Mouse (Mus musculus) forebrain, embryonic 14.5 days (tissue): ENCODE data around the gene Antxr1. TPM values are rescaled to one million over a fixed set of nuclear protein-coding genes. Genes with fewer than 3 reads are reported as not detected.

Experiments used
- ATAC-seq: fragments of 200-750 bp; cut with Nextera tagmentation; 2 replicates; pipeline ENCODE4 v1.8.0; 2017; ENCODE audit warnings: mild to moderate bottlenecking, moderate library complexity
- DNase-seq: peaks from one replicate; pipeline ENCODE4 v3.0.0-alpha.2; 2015; ENCODE audit warnings: low spot score
- H3K27ac ChIP-seq: fragments of 300-500 bp; sonication (generic); 2 replicates; pipeline ENCODE4 v1.5.1; 2014; ENCODE audit warnings: low read depth, mild to moderate bottlenecking, control low read depth, low read length, moderate library complexity
- H3K27me3 ChIP-seq: fragments of 300-500 bp; sonication (generic); replicated peaks from 2 replicates; pipeline ENCODE4 v1.6.1; 2014; ENCODE audit warnings: low read length, control low read depth, mixed read lengths; ENCODE audit not compliant: control insufficient read depth, insufficient read depth
- H3K36me3 ChIP-seq: fragments of 300-500 bp; sonication (generic); 2 replicates; pipeline ENCODE4 v1.6.1; 2014; ENCODE audit warnings: low read length, control low read depth; ENCODE audit not compliant: control insufficient read depth, insufficient read depth
- H3K4me1 ChIP-seq: fragments of 300-500 bp; sonication (generic); 2 replicates; pipeline ENCODE4 v1.6.1; 2014; ENCODE audit warnings: antibody characterized with exemption, low read length, control low read depth; ENCODE audit not compliant: control insufficient read depth, insufficient read depth
- H3K4me2 ChIP-seq: fragments of 300-500 bp; sonication (generic); 2 replicates; pipeline ENCODE4 v1.6.1; 2014; ENCODE audit warnings: mild to moderate bottlenecking, control low read depth, low read length
- H3K4me3 ChIP-seq: fragments of 300-500 bp; sonication (generic); 2 replicates; pipeline ENCODE4 v1.5.1; 2014; ENCODE audit warnings: low read depth, low read length, control low read depth
- H3K9ac ChIP-seq: fragments of 300-500 bp; sonication (generic); 2 replicates; pipeline ENCODE4 v1.6.1; 2014; ENCODE audit warnings: mild to moderate bottlenecking, low read length, control low read depth, moderate library complexity
- H3K9me3 ChIP-seq: fragments of 300-500 bp; sonication (generic); replicated peaks from 2 replicates; pipeline ENCODE4 v1.6.1; 2016; ENCODE audit warnings: low read length, control low read depth, mixed read lengths; ENCODE audit not compliant: control insufficient read depth
- WGBS: fragments of 180-500 bp; shearing (Covaris S2); extraction: QIAGEN DNeasy Blood & Tissue Kit; methylation state at CpG from one replicate; pipeline ENCODE4 v1.1.7; 2014; 5-methylcytosine and 5-hydroxymethylcytosine counted together
- polyA plus RNA-seq: library from polyadenylated mRNA; unstranded; fragments of >200 nt; fragmentation: Nextera tagmentation; extraction: Ambion mirVana; gene quantifications from 2 replicates; pipeline ENCODE4 v1.2.1, GENCODE M21; 2014

Antxr1 gene
- polyA plus RNA-seq, 1 experiment from 2014 or later, result 2.3 TPM

DNA sequence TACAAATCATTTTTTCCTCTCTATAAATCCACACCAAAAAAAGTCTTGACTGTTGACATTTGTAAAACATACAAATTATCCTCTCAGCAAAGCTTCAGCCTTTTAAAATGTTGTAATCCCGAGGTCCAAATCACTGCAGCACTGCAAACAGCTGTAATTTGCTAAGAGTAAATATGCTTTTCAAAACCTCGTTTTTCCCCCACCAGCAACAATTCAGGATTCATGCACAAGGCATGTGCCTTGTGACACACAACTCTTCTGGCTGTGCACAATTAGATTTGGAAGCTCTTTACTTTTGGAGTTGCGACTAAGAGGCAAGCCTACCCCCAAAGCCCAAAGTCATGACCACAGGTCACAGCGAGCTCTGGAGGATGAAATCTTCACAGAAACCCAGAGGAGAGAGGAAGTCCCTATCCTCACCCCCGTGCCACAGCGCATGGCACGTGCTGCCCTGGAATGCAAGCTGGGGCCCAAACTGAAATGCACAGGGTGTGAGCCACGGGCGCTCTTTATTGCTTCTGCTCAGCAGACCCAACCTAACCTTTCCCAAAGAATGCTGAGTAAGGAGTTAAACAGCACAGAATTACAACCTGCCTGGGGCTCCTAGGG, 87.3 kb downstream of the Antxr1 start:
- Histone ChIP-seq H3K36me3 (no peaks in the 10 kb centered on the region), H3K9me3 (no peaks in the 10 kb centered on the region), H3K27ac (no peak overlapping the region), H3K4me1 (peaks cover 10% of the 10 kb centered on the region; the same call in 1 of the 2 replicates), H3K4me2 (no peak overlapping the region), H3K27me3 (no peaks in the 10 kb centered on the region), H3K4me3 (no peak overlapping the region), H3K9ac (no peak overlapping the region)
- ATAC-seq, result no peak
- DNase-seq, result no peak
- WGBS, result 91% methylated on average over 9 of the region's 9 CpGs

DNA sequence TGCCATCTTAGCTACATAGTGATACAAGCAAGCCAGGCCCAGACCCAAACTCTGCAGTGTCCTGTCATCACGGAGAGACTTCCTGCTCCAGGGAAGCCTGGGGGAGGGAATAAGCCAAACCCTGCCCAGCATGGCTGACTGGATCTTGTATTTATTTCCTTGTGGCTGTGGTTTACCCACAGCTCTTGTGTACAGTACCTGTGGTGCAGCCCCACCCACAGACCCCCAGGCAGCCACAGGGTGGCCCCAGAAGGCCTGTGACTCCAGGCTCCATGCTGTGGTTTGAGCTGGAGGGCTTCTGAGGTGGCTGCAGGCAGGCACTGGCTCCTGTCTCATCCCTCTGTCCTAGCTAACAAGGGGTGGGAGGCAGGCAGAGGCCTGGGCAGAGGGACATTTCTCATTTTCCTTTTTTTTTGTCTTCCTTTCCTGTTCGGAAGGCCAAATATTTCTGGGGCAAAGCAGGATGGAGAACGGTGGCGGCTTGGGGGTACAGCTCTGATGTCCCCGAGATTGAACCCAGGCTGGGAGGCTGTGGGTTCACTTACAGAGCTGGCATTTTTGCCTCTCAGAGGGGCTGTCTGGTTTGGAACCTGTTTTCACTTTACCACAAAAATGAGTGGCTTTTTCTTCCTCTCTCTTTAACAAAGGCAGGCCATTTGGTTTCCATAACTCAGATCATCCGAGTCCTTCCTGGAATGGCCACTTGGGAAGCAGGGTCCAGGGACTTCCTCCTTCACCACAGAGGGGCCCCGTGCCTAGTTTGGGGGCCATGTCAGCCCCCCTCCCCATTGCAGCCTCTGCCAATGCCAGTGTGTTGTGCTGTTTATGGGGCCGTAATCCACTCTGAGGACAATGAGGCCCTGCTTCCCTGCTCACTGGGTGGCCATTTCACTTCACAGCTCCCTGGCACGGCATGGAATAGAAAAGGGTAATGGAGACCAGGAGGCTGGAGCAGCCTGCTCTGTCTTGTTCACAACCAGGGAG, 91.2 kb downstream of the Antxr1 start:
- ATAC-seq (no peak), DNase-seq (peak; percentile 49)
- 0 out of 2 replicates have a peak, but pooled peaks cover 3% of the 10 kb centered on the region for H3K36me3 ChIP-seq
- 51% methylated on average over 9 of the region's 9 CpGs for WGBS
- H3K4me2 ChIP-seq, result no peak overlapping the region
- H3K4me1 ChIP-seq, result no peaks in the 10 kb centered on the region
- no peaks in the 10 kb centered on the region for H3K9me3 ChIP-seq
- H3K27me3 ChIP-seq, result no peaks in the 10 kb centered on the region
- H3K4me3 ChIP-seq, result no peak overlapping the region
- H3K9ac ChIP-seq, result no peak overlapping the region
- no peak overlapping the region for H3K27ac ChIP-seq

DNA sequence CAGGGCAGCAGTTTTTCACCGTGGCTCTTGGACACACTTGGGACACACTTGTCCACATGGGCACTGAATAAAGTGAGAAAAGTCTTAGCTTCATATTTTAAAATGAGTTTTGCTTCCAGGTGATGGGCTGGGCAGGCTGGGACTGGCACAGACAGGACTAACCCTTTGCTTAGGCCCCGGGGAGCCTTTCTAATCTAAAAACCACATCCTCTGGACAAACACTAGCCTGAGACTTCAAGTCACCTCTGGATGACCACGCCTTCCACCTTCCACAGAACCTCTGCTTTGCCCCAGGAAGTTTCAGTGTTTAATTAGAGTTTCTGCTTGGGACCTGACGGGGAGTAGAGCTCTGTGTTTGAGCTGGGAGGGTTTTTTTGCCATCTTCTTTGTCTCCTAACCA, 98.4 kb downstream of the Antxr1 start:
- Histone ChIP-seq H3K27ac (no peak overlapping the region), H3K4me3 (no peak overlapping the region), H3K4me2 (no peak overlapping the region), H3K27me3 (no peaks in the 10 kb centered on the region), H3K9me3 (no peaks in the 10 kb centered on the region), H3K4me1 (no peaks in the 10 kb centered on the region), H3K36me3 (0 out of 2 replicates have a peak, but pooled peaks cover 5% of the 10 kb centered on the region), H3K9ac (no peak overlapping the region)
- WGBS, result 73% methylated on average over 4 of the region's 4 CpGs
- no peak for DNase-seq
- ATAC-seq, result no peak

DNA sequence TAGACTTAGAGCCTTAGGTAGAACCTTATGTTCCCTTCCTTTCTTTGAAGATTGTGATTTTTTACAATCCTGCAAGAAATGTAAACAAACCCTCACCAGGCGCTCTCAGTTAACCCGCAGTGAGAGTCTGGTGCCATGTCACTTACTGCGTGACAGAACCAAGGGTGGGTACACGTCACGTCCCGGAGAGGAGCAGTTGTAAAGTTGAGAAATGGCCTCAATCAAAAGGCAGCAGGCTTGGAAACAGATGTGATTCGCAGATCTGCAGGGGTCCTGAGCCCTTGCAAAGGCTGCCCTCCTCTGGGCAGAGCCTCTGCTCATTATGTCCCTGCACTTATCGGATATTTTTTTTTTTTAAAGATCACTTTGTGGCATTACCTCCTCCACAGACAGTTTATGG, 99.6 kb downstream of the Antxr1 start:
- Histone ChIP-seq H3K4me3 (no peak overlapping the region), H3K9ac (no peak overlapping the region), H3K9me3 (no peaks in the 10 kb centered on the region), H3K4me1 (no peaks in the 10 kb centered on the region), H3K36me3 (0 out of 2 replicates have a peak, but pooled peaks cover 2% of the 10 kb centered on the region), H3K27me3 (no peaks in the 10 kb centered on the region), H3K4me2 (no peak overlapping the region), H3K27ac (no peak overlapping the region)
- WGBS, result 61% methylated on average over 8 of the region's 8 CpGs
- DNase-seq, result no peak
- no peak for ATAC-seq

DNA sequence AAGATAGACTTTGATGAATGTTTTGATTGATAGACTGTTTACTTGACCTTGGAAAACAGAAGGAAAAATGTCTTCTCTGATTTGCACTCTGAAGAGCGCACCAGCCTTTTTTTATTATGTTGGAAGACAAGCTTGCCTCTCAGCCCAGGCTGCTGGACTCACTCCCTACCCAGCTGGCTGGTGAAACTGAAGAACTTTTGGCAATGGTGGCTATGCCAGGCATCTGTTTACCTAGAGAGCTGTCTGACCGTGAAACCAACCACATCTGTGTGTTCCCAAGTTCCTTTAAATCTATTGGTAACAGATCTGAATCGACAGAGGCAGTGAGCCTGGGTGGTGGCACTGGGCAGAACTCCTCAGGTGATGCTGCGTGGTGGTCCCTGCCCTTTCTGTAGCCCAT, 102.5 kb downstream of the Antxr1 start:
- Histone ChIP-seq H3K36me3 (no peaks in the 10 kb centered on the region), H3K4me3 (no peak overlapping the region), H3K4me2 (no peak overlapping the region), H3K9me3 (no peaks in the 10 kb centered on the region), H3K27ac (no peak overlapping the region), H3K27me3 (no peaks in the 10 kb centered on the region), H3K4me1 (no peaks in the 10 kb centered on the region), H3K9ac (no peak overlapping the region)
- 90% methylated on average over 4 of the region's 4 CpGs for WGBS
- ATAC-seq (no peak), DNase-seq (no peak)

DNA sequence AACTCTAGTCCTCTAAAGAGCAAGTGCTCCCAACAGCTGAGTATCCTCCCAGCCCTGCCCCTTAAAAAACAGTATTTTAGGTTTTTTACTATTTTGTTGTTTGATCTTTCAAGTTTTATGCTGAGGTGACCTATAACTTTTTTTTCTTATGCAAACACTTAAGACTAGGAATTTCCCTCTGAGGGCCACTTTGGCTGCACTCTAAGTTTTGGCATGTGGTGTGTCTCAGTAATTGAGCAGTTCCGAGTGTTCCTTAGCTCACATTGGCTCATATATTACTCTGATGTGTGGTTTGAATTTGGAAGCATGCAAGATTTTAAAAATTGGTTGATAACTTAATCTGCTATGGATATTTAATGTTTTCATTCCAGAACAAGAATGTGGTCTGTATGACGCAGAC, 105.6 kb downstream of the Antxr1 start:
- DNase-seq, result no peak

DNA sequence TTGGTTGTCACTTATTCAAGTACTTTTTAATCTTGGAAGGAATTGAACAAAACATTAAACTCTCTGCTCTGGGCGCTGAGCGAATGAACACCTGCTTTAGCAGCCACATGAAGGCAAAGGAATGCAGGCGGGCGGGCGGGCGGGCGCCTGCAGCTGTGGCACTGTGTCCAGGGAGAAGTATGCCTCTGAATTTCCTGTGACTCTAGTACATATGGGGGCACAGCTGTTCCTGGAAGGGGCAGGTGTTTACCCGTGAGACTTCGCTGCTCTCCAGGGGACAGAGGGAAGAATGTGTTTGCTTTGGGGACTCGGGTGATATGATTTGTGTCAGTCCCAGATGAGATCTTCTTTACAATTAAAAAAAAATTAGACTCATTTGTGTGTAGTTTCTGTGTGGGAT, 107.7 kb downstream of the Antxr1 start:
- H3K4me1 ChIP-seq, result no peaks in the 10 kb centered on the region
- DNase-seq, result no peak
- no peaks in the 10 kb centered on the region for H3K27me3 ChIP-seq
- no peak for ATAC-seq
- no peak overlapping the region for H3K9ac ChIP-seq
- no peaks in the 10 kb centered on the region for H3K9me3 ChIP-seq
- no peak overlapping the region for H3K4me2 ChIP-seq
- H3K4me3 ChIP-seq, result no peak overlapping the region
- 85% methylated on average over 10 of the region's 10 CpGs for WGBS
- H3K36me3 ChIP-seq, result no peaks in the 10 kb centered on the region
- H3K27ac ChIP-seq, result no peak overlapping the region

More for the DNA sequence above, 105.6 kb downstream of the Antxr1 start:
- ATAC-seq, result no peak
- no peak overlapping the region for H3K4me2 ChIP-seq
- H3K4me3 ChIP-seq, result no peak overlapping the region
- no peaks in the 10 kb centered on the region for H3K4me1 ChIP-seq
- H3K9ac ChIP-seq, result no peak overlapping the region
- WGBS, result 99% methylated on average over 2 of the region's 2 CpGs
- no peaks in the 10 kb centered on the region for H3K36me3 ChIP-seq
- no peak overlapping the region for H3K27ac ChIP-seq
- H3K27me3 ChIP-seq, result no peaks in the 10 kb centered on the region
- no peaks in the 10 kb centered on the region for H3K9me3 ChIP-seq

DNA sequence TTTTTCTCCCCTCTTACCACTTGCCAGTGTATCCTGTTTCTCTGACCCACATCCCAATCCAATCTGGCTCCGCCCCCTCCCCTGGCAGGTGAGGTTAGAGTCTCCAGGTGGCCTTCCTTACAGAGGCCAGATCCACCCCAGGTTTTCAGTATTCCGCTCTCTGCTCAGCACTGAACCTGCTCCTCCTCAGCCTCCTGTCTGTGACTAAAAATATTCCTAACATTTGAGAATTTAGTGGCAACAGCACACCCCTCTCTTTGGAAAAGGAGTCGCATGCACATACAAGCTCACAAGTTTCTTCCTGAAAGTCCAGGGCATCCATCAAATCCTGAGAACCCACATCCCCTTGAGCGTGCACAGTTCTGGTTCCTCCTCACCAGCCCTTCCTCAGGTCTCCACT, 109.3 kb downstream of the Antxr1 start:
- Histone ChIP-seq H3K4me2 (no peak overlapping the region), H3K36me3 (no peaks in the 10 kb centered on the region), H3K9ac (no peak overlapping the region), H3K27me3 (no peaks in the 10 kb centered on the region), H3K27ac (no peak overlapping the region), H3K9me3 (no peaks in the 10 kb centered on the region), H3K4me1 (no peaks in the 10 kb centered on the region), H3K4me3 (no peak overlapping the region)
- DNase-seq, result no peak
- no peak for ATAC-seq
- WGBS, result 82% methylated on average over 4 of the region's 4 CpGs

DNA sequence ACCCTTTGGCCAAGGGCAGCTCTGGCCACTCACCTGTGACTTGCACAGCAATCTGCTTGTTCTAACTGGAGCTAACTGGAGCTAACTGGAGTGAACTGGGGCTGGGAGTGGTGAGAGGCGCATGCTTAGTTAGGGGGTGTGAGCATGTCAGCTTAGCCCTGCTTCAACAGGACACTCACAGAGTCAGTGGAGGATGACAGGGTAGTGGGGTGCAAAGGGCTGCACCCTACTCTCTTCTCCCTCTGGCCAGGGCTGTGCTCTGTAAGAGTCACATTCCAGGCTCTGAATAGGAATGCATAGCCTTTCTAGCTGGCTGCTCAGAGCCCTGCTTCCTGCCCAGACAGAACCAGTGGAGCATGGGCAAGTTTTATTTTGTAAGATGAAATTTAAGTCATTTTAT, 110.3 kb downstream of the Antxr1 start:
- Histone ChIP-seq H3K4me1 (no peaks in the 10 kb centered on the region), H3K4me2 (no peak overlapping the region), H3K9ac (no peak overlapping the region), H3K4me3 (no peak overlapping the region), H3K9me3 (no peaks in the 10 kb centered on the region), H3K36me3 (no peaks in the 10 kb centered on the region), H3K27me3 (no peaks in the 10 kb centered on the region), H3K27ac (no peak overlapping the region)
- 88% methylated on average over 1 of the region's 1 CpGs for WGBS
- ATAC-seq (no peak), DNase-seq (no peak)
